Mouse (Mus musculus): ENCODE results near the gene Kank4. TPM values are rescaled to one million over a fixed set of nuclear protein-coding genes. Genes with fewer than 3 reads are reported as not detected.
"Not testable (repeated sequence)": the region's sequence is repeated elsewhere in the genome, so short reads cannot be mapped to it uniquely, and the experiment has no call there.

Gene Kank4
- total RNA-seq, 2 experiments from 2014 or later, result not detected

DNA sequence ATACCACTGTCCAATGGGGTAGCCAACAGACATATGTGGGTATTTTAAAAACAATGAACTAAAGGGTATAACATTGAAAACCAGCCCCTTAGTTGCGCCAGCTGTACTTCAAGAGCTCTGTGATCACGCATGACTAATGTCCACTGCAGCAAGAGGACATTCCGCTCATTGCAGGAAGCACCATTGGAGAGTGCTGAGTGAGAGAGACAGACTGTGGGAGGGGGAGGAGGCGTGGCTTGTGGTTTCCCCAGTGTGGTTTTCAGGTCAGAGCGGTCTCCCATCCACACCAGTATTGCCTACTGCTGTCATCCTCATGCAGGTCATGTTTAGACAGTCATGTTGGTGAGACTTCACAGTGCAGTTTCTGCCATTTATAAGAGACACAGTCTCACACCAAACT lies 19.2 kb upstream of the Kank4 start:
- ATAC-seq (replicated peaks; ENCODE audit: low FRiP score, low TSS enrichment, poor library complexity, severe bottlenecking), result no peak

DNA sequence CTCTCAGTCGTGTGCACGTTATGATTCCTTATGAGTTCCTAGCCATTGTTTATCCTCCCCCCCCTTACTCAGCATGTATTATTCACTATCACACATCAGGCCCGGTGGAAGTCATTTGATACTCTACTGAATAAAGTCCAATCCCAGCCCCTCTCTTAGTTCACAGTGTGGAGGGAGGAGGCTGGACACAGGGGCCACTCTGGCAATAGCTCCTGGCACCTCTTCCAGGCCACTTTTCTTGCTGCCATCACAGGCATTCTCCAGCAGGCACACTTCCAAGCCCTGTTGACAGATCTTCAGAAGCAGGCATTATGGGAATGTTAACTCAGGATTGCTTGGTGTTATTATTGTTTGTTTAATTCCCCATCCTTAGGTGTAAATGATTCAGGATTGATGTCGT lies 17.4 kb upstream of the Kank4 start:
- ATAC-seq (replicated peaks; ENCODE audit: low FRiP score, low TSS enrichment, poor library complexity, severe bottlenecking), result no peak

DNA sequence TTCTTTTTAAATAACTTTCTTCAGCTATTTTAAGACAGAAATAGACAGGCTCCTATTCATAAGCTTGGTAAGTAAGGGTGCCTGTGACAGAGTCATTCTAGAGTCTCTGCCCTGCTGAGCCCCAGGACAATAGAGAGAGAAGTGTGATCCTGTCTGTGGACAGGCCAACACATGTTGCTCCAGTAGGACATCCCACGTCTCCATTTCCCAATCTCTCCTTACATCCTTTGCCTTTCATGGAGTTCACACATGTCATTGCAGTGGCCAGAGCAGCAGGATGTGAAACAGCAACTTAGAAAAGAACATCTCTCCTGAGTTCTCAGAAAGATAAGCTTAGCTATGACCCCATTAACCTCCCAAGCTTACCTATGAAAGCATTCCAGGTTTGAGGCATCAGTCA lies 14.4 kb upstream of the Kank4 start:
- ATAC-seq (replicated peaks; ENCODE audit: low FRiP score, low TSS enrichment, poor library complexity, severe bottlenecking), result no peak

DNA sequence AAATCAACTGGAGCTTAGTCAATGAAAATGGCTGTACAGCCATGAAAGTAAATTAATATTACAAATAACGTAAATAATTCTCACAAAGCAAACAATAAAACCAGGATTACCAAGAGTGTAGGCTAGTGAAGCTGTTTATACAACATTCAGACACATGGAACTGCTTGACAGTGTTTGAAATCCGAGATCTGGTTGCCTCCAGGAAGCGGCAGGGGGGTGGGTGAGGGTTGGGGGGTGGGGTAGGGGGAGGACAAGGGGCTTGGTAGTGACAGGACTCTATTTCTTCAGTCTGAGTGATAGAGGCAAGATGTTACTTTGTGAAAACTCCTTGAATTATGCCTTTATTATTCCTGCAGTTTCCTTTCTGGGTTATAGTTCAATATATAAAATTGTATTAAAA lies 9.4 kb upstream of the Kank4 start:
- no peak for ATAC-seq (replicated peaks; ENCODE audit: low FRiP score, low TSS enrichment, poor library complexity, severe bottlenecking)

DNA sequence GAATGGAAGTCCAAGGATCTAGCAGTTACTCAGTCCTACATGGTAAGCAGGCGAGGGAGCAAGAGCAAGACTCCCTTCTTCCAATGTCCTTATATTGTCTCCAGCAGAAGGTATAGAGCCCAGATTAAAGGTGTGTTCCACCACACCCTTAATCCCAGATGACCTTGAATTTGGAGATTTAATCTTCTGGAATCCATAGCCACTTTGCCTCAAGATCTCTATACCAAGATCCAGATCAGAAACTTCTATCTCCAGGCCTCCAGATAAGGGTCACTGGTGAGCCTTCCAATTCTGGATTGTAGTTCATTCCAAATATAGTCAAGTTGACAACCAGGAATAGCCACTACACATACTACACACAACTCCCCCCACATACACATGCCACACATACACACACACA lies 6.4 kb upstream of the Kank4 start, which contains the start of gene I0C0044D17Rik:
Gene I0C0044D17Rik (minus strand): TSS at position 101 of the 400 bp plus-strand sequence.
- not testable (repeated sequence) for ATAC-seq (replicated peaks; ENCODE audit: low FRiP score, low TSS enrichment, poor library complexity, severe bottlenecking)

DNA sequence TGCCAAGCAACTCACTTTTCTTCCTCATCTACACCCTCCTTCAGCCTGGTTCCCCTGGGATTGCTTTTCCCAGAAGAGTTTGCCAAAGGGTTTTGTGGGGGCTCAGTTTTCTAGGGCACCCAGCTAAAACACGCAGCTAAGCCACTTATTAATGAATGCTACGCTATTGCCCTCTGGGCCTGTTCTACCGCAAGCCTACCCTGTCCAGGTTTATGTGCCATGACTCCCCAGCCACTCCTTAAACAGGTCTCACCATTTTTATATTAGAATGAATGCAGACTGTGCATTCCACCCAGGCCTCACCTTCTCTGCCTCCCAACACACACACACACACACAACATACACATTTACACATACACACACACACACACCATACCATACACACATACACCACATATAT lies 5.7 kb upstream of the Kank4 start:
- ATAC-seq (replicated peaks; ENCODE audit: low FRiP score, low TSS enrichment, poor library complexity, severe bottlenecking), result no peak

DNA sequence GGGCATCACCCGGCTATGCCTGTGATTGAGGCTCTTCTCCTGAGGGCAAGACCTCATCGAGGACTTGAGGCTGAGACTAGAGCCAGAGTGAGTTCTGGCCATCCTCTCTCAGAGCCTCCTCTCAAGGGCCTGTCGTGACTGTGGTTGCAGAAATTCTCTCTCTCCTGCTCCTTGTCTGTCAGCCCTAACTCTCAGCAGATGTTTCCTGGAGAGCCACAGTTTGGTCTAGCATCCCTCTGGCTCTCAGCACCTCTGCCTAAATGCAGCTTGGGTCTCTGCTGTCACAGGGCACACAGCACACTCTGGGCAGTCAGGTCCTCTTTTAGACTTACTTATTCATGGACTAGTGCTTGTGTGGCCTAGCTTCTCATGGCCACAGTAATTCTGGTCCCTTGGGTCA lies 5.1 kb upstream of the Kank4 start:
- no peak for ATAC-seq (replicated peaks; ENCODE audit: low FRiP score, low TSS enrichment, poor library complexity, severe bottlenecking)

DNA sequence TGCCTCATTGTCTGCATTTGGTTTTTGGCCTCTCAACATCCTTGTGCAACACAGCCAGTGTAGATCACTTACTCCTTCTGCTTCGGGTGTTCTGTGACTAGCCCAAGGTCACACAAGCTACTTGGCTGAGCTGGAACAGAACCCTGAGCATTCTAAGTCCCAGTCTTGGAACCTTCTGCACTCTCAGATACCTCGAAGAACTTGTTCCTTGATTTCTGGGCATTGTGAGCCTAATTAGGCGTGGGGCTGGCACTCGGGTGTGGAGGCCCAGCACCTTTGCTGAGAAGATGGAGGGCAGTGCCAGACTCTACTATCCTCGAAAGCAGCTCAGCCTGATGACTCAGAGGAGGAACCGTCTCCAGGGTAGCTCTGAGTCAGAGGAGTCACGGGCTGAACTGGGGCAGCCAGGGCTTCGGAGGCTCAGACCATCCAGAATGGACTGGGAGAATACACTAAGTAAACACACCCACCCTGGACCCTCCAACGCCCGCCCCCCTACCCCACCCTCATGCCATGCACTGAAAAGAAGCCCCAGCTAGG lies 1.9 kb upstream of the Kank4 start:
- no peak for ATAC-seq (replicated peaks; ENCODE audit: low FRiP score, low TSS enrichment, poor library complexity, severe bottlenecking)

DNA sequence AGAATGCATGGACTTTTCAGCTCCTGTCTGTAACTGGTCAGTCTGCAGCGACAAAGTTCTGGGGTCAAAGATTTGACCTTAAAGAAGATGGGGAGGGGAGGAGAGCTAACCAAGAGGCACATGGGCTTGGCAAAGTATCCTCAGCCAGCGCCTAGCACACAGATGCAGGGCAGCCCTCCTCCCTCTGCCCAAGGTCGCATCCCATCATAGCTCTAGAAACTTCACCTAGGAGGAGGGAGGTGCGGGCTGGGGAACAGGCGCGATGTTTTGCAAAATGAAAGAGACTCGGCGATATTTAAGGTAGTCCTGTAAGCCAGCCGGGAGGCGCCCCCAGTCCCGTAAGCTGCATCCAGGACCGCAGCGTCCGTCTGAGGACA lies 542 bp downstream of the Kank4 start:
- no peak for ATAC-seq (replicated peaks; ENCODE audit: low FRiP score, low TSS enrichment, poor library complexity, severe bottlenecking)

DNA sequence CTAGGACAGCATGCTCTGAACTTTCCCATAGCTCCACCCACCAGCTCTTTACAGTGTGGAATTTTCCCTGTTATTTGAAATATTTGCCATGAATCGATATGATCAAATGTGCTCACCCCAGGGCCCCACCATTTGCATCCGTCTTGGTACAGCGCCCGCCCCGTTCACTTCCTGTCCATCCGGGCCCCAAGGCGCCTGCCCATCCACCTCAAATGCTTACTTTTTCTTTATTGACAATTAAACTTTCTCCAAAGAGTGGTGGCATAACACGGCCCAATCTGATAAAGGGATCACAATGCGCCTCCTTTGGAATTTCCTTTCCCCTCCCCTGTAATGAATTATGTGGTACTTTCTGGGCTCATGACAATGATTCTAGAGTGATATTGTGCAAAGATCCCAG lies 11.0 kb downstream of the Kank4 start:
- ATAC-seq (replicated peaks; ENCODE audit: low FRiP score, low TSS enrichment, poor library complexity, severe bottlenecking), result no peak

DNA sequence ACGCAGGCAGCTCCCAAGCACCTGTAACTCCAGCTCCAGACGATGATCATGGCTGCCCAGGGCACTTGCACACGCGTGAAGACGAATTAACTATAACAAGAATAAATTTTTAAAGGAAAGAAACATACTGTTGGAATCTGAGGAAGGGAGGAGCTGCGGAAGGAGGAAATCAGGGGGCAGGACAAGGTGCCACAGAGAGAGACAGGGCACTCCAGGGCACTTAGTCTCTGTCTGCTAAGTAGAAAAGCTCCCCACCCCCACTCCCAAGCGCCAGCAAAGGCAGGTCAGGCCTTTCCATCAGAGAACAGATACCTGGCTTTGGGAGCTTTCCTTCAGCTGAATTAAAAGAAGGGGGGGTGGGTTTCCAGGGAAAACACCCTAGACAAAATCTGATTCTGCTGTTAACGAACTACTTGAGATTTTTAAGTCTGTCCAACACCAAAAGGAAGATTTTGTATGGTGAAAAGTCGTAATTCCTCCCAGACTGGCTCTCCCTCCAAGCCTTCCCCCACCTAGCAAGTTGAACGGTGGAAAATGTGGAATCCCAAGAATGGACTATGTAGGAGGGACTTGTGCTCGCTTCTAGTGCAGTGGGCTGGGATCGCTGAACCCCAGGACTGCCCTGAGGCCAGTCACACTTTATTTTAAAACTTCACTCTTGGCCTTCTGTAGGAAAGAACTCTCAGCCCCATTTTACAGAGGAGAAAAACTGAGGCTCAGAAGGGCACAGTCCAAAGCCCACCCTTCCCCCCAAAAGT lies 11.9 kb downstream of the Kank4 start:
- ATAC-seq (replicated peaks; ENCODE audit: low FRiP score, low TSS enrichment, poor library complexity, severe bottlenecking), result no peak

DNA sequence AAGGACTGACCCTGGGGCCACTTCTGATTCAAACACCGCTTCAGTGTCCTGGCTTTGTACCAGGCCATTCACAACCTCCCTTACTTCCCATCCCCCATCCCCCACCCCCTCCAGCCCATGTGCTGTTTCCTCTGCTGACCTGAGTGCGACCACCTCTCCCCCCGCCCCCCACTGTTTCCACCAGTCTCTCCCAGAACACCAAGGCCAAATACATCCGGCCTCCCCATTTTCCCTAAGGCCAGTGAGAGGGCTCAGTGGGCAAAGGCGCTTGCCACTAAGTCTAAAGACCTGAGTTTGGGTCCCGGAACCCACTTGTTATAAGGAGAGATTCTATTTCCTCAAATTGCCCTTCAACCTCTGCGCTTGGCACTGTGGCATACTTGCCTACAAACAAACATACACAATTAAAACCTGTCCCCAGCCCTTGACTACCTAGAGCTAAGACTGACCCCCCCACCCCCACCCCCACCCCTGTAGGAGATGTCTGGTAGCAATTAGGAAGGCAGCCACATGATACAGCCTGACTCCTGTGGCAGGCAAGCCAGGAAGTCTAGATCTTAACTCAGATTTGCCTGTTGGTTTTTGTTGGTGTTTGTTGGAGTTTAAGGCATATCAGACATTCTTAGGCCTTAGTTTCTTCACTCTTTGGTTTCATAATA lies 12.7 kb downstream of the Kank4 start:
- no peak for ATAC-seq (replicated peaks; ENCODE audit: low FRiP score, low TSS enrichment, poor library complexity, severe bottlenecking)

DNA sequence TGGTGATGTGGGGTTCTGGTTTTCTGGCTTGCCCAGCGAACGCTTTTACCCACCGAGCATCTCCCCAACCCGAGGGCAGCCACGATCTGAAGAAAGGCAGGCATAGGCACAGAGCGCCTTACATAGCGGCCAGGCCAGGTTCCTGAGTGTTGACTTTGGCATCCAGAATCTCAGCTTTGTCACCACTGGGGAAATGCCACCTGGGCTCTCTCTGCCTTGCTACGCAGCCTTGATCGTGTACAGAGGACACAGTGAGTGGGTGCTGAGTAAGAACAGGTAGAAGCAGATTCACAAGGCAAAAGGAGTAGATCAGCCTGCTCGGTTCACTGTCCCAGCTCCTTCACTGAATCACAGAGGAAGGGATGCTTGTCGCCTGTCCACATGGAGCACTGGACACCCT lies 15.6 kb downstream of the Kank4 start:
- no peak for ATAC-seq (replicated peaks; ENCODE audit: low FRiP score, low TSS enrichment, poor library complexity, severe bottlenecking)

DNA sequence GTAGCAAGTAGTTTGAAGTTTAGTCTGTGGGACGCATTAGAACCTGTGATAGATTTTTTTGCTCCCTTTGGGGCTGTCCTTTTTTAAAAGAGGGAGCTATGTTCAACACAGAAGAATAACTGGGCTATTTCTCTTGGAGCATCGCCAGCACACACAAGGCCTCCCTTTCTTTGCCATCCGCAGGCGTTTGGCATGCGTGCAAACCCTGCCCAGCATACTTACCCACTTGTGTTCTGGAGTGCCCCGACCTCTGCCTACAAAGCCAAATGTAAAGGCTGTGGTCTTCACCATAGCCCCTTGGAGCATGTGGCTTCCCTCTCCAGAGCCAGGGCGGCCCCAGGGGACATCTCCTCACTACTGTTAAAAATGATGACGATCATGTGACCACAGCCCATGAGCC lies 16.5 kb downstream of the Kank4 start:
- no peak for ATAC-seq (replicated peaks; ENCODE audit: low FRiP score, low TSS enrichment, poor library complexity, severe bottlenecking)

DNA sequence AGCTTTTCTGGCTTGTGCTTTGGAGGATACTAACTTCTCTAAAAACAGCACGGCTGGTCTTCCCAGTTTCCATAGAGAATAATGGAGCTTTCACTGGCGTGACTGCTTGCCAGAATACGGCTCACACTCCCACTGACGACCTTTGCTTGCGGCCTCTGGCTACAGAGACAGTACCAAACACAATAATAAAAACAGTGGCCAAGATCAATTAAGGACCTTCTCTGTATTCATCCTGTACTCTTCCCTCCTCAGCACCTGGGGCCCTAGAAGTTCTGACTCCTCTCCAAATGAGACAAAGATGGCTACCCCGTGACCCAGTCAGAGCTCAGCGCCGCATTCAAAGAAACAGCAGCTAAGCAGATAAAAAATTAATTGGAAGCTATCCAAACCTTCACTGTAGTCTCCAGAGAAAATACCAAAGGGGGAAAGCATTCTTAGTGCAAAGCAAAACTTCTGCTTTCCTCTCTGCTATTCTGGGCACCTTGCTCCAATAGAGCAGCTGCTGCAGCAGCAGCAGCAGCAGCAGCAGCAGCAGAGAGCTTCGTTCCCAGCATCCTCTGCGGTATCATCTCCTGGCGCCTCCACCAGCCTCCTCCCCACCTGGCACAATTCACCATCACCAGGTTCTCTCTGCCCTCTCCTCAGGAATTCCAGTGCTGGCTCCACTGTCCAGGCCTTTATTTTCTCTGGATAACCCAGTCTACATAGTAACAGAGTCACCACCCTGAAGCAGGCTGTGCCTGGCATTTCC lies 20.6 kb downstream of the Kank4 start:
- ATAC-seq (replicated peaks; ENCODE audit: low FRiP score, low TSS enrichment, poor library complexity, severe bottlenecking), result no peak

DNA sequence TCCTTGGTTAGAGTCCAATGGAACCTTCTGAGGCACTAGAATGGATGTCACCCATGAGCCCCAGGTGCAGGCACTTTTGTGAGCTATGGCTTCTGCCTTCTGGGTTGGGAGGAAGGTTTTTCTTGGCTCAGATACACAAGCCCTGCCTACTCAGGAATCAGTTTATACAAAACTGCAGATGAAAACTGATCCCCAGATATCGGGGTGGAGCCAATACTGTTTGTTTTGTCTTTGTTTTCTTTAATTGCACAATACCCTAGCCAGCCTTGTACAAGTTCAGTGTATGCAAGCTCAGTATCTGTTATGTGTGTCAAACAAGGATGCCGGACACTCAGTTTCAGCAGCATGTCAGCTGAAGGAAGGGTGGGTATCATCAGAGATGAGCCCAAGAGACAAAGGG lies 22.1 kb downstream of the Kank4 start:
- no peak for ATAC-seq (replicated peaks; ENCODE audit: low FRiP score, low TSS enrichment, poor library complexity, severe bottlenecking)

DNA sequence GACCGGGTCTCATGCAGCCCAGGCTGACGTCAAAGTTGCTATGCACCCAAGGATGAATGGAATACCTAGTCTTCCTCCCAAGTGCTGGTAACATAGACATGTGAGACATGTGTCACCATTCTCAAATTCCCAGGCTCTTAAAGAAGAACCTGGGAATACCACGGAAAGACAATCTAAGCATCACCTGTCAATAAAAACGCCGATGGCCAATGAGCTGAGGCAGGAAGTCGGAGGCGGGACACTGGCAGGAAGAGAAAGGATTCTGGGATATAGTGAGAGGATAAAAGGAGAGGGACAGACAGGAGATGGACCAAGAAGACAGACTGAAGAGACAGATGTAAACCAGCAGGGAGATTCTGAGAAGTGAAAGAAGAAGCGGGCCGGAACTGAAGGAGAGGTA lies 23.9 kb downstream of the Kank4 start:
- ATAC-seq (replicated peaks; ENCODE audit: low FRiP score, low TSS enrichment, poor library complexity, severe bottlenecking), result no peak

DNA sequence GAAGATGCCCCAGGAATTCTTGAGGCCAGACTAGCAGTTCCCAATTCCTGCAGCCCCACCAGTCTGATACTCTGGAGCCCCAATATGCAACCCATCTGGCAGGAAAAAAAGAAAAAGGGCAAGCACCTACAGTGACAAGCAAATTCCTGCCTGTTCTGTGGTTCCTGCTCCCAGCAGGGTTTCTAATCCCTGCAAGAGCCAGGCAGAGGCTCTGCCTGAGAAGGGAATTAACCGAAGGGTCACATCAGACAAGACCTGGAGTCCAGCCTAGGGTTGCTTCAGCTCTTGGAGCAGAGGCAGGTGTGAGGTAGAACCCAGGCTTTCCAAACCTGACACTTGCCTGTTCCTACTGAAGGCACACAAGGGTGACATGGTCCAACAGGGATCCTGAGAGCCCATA lies 26.6 kb downstream of the Kank4 start:
- ATAC-seq (replicated peaks; ENCODE audit: low FRiP score, low TSS enrichment, poor library complexity, severe bottlenecking), result no peak

DNA sequence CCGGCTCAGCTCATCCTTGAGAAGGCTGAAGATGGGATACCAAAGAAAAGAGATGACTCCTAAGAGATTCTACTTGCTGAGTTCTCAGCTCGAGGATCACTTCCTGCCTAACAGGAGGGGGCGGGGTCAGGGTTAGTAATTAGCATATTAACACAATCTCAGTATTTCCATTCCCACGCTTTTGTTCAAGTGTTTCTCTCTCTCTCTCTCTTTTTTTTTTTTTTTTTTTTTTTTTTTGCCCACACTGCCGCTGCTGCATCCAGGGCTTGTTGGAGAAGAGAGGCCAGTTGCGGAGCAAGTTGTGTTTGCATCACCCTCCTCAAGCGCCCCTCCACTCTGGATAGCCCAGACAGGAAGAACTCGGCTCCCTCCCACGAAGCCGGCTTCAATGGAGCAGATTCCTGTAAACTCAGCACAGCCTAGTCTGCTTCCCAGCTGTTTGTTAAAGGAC lies 27.5 kb downstream of the Kank4 start:
- no peak for ATAC-seq (replicated peaks; ENCODE audit: low FRiP score, low TSS enrichment, poor library complexity, severe bottlenecking)

DNA sequence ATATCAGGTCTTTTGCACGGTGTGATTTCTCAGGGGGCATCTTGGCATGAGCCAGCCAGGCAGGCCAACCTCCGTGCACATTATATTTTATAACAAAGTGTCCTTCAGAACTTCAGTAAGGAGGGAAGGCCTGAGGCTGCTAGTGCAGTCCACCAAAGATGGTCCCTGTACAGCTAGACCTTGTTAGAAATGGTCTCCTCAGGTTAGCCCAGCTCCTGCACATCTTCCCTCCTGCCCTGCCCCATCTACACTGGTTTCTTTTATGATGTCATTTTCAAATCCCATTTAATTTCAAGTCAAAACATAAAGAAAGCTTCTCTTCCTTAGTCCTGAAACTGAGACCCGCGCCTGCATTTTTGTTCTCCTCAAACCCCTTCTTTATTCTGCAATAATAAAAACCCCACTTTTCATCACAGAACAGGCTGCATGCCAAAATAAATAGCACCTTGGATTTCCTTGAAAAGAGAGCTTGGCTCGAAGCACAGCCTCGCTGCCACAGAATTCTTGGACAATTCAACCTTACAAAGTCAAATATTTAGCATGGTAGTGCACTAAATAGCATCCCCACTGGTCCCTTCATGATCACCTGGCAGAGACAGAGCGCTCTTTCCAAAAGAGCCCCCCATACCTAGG lies 28.1 kb downstream of the Kank4 start:
- ATAC-seq (replicated peaks; ENCODE audit: low FRiP score, low TSS enrichment, poor library complexity, severe bottlenecking), result no peak
